Mouse (Mus musculus) ES-E14 (cell line): ENCODE measurements around the gene Erfe.

Experiments used
- CHD2 ChIP-seq: IDR thresholded peaks from 2 replicates; pipeline ENCODE4 v1.6.1; 2014; ENCODE audit warnings: mild to moderate bottlenecking, low read depth, low read length, inconsistent platforms
- HCFC1 ChIP-seq: IDR thresholded peaks from 2 replicates; pipeline ENCODE4 v1.6.1; 2012; ENCODE audit warnings: low read length, inconsistent platforms, borderline replicate concordance; ENCODE audit not compliant: insufficient read depth
- ZC3H11A ChIP-seq: IDR thresholded peaks from 2 replicates; pipeline ENCODE4 v1.6.1; 2012; ENCODE audit warnings: low read depth, mild to moderate bottlenecking, inconsistent platforms, low read length, borderline replicate concordance
- ZNF384 ChIP-seq: IDR thresholded peaks from 2 replicates; pipeline ENCODE4 v1.6.1; 2012; ENCODE audit warnings: low read depth, low read length, inconsistent platforms

DNA sequence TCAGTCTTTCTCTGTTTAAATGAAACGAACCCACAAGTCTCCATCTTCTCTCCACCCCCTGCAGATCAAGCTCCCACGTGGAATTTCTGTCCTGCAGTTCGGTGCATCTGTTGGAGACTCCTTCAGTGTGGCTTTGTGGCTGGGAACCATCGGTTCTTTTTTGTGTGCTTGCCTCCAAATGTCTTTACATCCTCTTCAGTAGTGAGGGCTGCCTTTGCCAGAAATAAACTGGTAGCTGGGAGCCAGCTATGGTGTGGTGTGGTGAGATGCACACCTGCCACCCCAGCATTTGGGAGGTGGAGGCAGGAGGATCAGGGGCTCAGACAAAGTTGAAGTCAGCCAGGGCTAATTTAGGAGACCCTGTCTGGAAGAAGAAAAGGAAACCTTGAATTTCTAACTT lies 34.1 kb upstream of the Erfe start:
- TF ChIP-seq CHD2 (no peak), ZC3H11A (no peak), HCFC1 (no peak), ZNF384 (no peak)
